Mouse (Mus musculus) stomach, embryonic 16.5 days (tissue): ENCODE data around the gene P3h2. TPM values are rescaled to one million over a fixed set of nuclear protein-coding genes. Genes with fewer than 3 reads are reported as not detected.

Experiments used
- ATAC-seq: fragments of 200-750 bp; cut with Nextera tagmentation; 2 replicates; pipeline ENCODE4 v1.8.0; 2017; ENCODE audit warnings: moderate number of reproducible peaks, moderate TSS enrichment; ENCODE audit not compliant: insufficient read depth, low FRiP score
- H3K27ac ChIP-seq: fragments of 300-500 bp; sonication (generic); 2 replicates; pipeline ENCODE4 v1.5.1; 2014; ENCODE audit warnings: low read length
- H3K27me3 ChIP-seq: fragments of 300-500 bp; sonication (generic); 2 replicates; pipeline ENCODE4 v1.6.1; 2014; ENCODE audit warnings: low read length, control low read depth, mixed read lengths; ENCODE audit not compliant: control insufficient read depth, insufficient read depth
- H3K36me3 ChIP-seq: fragments of 300-500 bp; sonication (generic); 2 replicates; pipeline ENCODE4 v1.6.1; 2014; ENCODE audit warnings: low read length; ENCODE audit not compliant: control insufficient read depth, insufficient read depth
- H3K4me1 ChIP-seq: fragments of 300-500 bp; sonication (generic); 2 replicates; pipeline ENCODE4 v1.6.1; 2014; ENCODE audit warnings: low read length, control low read depth, mixed read lengths; ENCODE audit not compliant: control insufficient read depth, insufficient read depth
- H3K4me2 ChIP-seq: fragments of 300-500 bp; sonication (generic); 2 replicates; pipeline ENCODE4 v1.6.1; 2014; ENCODE audit warnings: low read depth, low read length, mixed read lengths
- H3K4me3 ChIP-seq: fragments of 300-500 bp; sonication (generic); replicated peaks from 2 replicates; pipeline ENCODE4 v1.5.1; 2014; ENCODE audit warnings: mild to moderate bottlenecking, low read length
- H3K9ac ChIP-seq: fragments of 300-500 bp; sonication (generic); 2 replicates; pipeline ENCODE4 v1.6.1; 2014; ENCODE audit warnings: low read length
- H3K9me3 ChIP-seq: fragments of 300-500 bp; sonication (generic); replicated peaks from 2 replicates; pipeline ENCODE4 v1.6.1; 2016; ENCODE audit warnings: low read length, control low read depth; ENCODE audit not compliant: control insufficient read depth
- WGBS: fragments of 180-500 bp; shearing (Covaris S2); extraction: QIAGEN DNeasy Blood & Tissue Kit; methylation state at CpG from one replicate; pipeline ENCODE4 v1.1.7; 2014; 5-methylcytosine and 5-hydroxymethylcytosine counted together
- polyA plus RNA-seq: library from polyadenylated mRNA; unstranded; fragments of >200 nt; fragmentation: Nextera tagmentation; extraction: Ambion mirVana; gene quantifications from 2 replicates; pipeline ENCODE4 v1.2.1, GENCODE M21; 2015

Gene P3h2
- polyA plus RNA-seq, 1 experiment from 2014 or later: 2.3 TPM

- Histone ChIP-seq H3K27me3 (no peaks in the 10 kb centered on the region), H3K9ac (no peak overlapping the region), H3K27ac (no peak overlapping the region), H3K4me3 (no peak overlapping the region), H3K9me3 (no peaks in the 10 kb centered on the region), H3K36me3 (no peaks in the 10 kb centered on the region), H3K4me2 (no peak overlapping the region), H3K4me1 (no peaks in the 10 kb centered on the region)
- whole genome bisulfite sequencing: 71% methylated on average over 4 of the region's 4 CpGs
- ATAC-seq: no peak
Measured at GRCm38 (mm10) chr16:25942261-25942660, 163.3 kb downstream of the P3h2 start.

DNA sequence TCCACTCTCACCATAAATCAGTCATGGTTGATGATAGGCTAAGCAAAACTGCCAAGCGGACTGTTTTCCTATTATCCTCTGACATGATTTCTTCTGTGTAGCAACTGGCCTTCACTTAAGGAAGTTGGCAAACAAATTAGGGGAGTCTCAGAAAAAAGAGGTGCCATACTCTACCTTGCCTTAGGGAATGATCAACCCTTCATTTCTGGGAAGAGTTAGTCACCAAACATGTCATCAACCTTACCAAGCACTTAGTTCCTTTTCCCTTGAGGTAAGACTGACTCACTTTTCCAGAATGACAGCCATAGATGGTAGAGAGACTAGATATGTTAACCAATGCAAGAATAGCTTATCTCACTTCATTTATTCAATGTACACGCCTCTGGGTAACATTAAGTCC, 171.4 kb downstream of the P3h2 start:
- WGBS: 88% methylated on average over 2 of the region's 2 CpGs
- no peaks in the 10 kb centered on the region for H3K4me1 ChIP-seq
- H3K9ac ChIP-seq: no peak overlapping the region
- no peak overlapping the region for H3K4me2 ChIP-seq
- no peak overlapping the region for H3K4me3 ChIP-seq
- H3K27ac ChIP-seq: no peak overlapping the region
- H3K36me3 ChIP-seq: no peaks in the 10 kb centered on the region
- ATAC-seq: no peak
- H3K9me3 ChIP-seq: no peaks in the 10 kb centered on the region
- no peaks in the 10 kb centered on the region for H3K27me3 ChIP-seq

- Histone ChIP-seq H3K27me3 (no peaks in the 10 kb centered on the region), H3K9ac (no peak overlapping the region), H3K4me2 (no peak overlapping the region), H3K4me1 (no peaks in the 10 kb centered on the region), H3K4me3 (no peak overlapping the region), H3K27ac (no peak overlapping the region), H3K9me3 (no peaks in the 10 kb centered on the region), H3K36me3 (no peaks in the 10 kb centered on the region)
- 53% methylated on average over 1 of the region's 1 CpGs for WGBS
- no peak for ATAC-seq
Measured at GRCm38 (mm10) chr16:25912185-25912584, 193.4 kb downstream of the P3h2 start.
